Mouse (Mus musculus): ENCODE measurements around the gene Zscan26. TPM values are rescaled to one million over a fixed set of nuclear protein-coding genes. Genes with fewer than 3 reads are reported as not detected.
A peak's percentile ranks its signal among the peaks of the same experiment; 100 is the strongest.

The Zscan26 gene
- total and polyA plus RNA-seq, 3 experiments: 3.4 to 43.6 (median 34.7) TPM

GRCm38 (mm10) chr13:21454133-21454532, 603 bp upstream of the Zscan26 start:
- H3K4me3 ChIP-seq (ENCODE audit: low read depth, low read length): no peak overlapping the region
- DNase-seq (ENCODE audit: low spot score) (no peak), ATAC-seq (ENCODE audit: extremely low read depth, insufficient number of reproducible peaks, low FRiP score, poor library complexity, severe bottlenecking) (no peak)
- no peak for TF ChIP-seq TAL1 (conservative IDR thresholded peaks at IDR 0.05; ENCODE audit: low read depth, low read length)
- TF ChIP-seq GATA2 (IDR thresholded peaks at IDR 0.05; ENCODE audit: borderline replicate concordance, low read depth, low read length): no peak
- no peak for TF ChIP-seq GATA1 (IDR thresholded peaks at IDR 0.05; ENCODE audit: borderline replicate concordance, low read length)
- no peak for TF ChIP-seq CTCF (IDR thresholded peaks at IDR 0.05; ENCODE audit: low read depth, low read length)
- no peak for TF ChIP-seq POLR2AphosphoS5 (IDR thresholded peaks at IDR 0.05; ENCODE audit: insufficient replicate concordance, low read depth, low read length)
- peaks cover 14% of the 10 kb centered on the region for H3K4me1 ChIP-seq (ENCODE audit: insufficient read depth, low read depth, low read length)
- H3K9me3 ChIP-seq (replicated peaks): no peaks in the 10 kb centered on the region
- peaks cover 24% of the 10 kb centered on the region for H3K36me3 ChIP-seq (replicated peaks)
- H3K27me3 ChIP-seq (ENCODE audit: insufficient read depth, low read length): peaks cover 5% of the 10 kb centered on the region; the same call in 1 of the 2 replicates

- peak overlapping the region; percentile 75 for H3K4me3 ChIP-seq (ENCODE audit: low read depth, low read length)
- H3K36me3 ChIP-seq (replicated peaks): peaks cover 35% of the 10 kb centered on the region
- no peaks in the 10 kb centered on the region for H3K9me3 ChIP-seq (replicated peaks)
- peaks cover 5% of the 10 kb centered on the region; the same call in 1 of the 2 replicates for H3K27me3 ChIP-seq (ENCODE audit: insufficient read depth, low read length)
- H3K4me1 ChIP-seq (ENCODE audit: insufficient read depth, low read depth, low read length): peaks cover 14% of the 10 kb centered on the region
- no peak for ATAC-seq (ENCODE audit: extremely low read depth, insufficient number of reproducible peaks, low FRiP score, poor library complexity, severe bottlenecking)
- DNase-seq (ENCODE audit: low spot score): no peak
- no peak for TF ChIP-seq GATA1 (IDR thresholded peaks at IDR 0.05; ENCODE audit: borderline replicate concordance, low read length)
- no peak for TF ChIP-seq GATA2 (IDR thresholded peaks at IDR 0.05; ENCODE audit: borderline replicate concordance, low read depth, low read length)
- no peak for TF ChIP-seq POLR2AphosphoS5 (IDR thresholded peaks at IDR 0.05; ENCODE audit: insufficient replicate concordance, low read depth, low read length)
- TF ChIP-seq TAL1 (conservative IDR thresholded peaks at IDR 0.05; ENCODE audit: low read depth, low read length): no peak
- TF ChIP-seq CTCF (IDR thresholded peaks at IDR 0.05; ENCODE audit: low read depth, low read length): no peak
Observed at GRCm38 (mm10) chr13:21453042-21453441, 488 bp downstream of the Zscan26 start.

- Histone ChIP-seq H3K36me3 (replicated peaks) (peaks cover 83% of the 10 kb centered on the region), H3K4me1 (ENCODE audit: insufficient read depth, low read depth, low read length) (peaks cover 9% of the 10 kb centered on the region), H3K4me3 (ENCODE audit: low read depth, low read length) (no peak overlapping the region), H3K9me3 (replicated peaks) (no peaks in the 10 kb centered on the region), H3K27me3 (ENCODE audit: insufficient read depth, low read length) (no peaks in the 10 kb centered on the region)
- DNase-seq (ENCODE audit: low spot score) (no peak), ATAC-seq (ENCODE audit: extremely low read depth, insufficient number of reproducible peaks, low FRiP score, poor library complexity, severe bottlenecking) (no peak)
- no peak for TF ChIP-seq GATA1 (IDR thresholded peaks at IDR 0.05; ENCODE audit: borderline replicate concordance, low read length)
- no peak for TF ChIP-seq POLR2AphosphoS5 (IDR thresholded peaks at IDR 0.05; ENCODE audit: insufficient replicate concordance, low read depth, low read length)
- no peak for TF ChIP-seq CTCF (IDR thresholded peaks at IDR 0.05; ENCODE audit: low read depth, low read length)
- no peak for TF ChIP-seq GATA2 (IDR thresholded peaks at IDR 0.05; ENCODE audit: borderline replicate concordance, low read depth, low read length)
- TF ChIP-seq TAL1 (conservative IDR thresholded peaks at IDR 0.05; ENCODE audit: low read depth, low read length): no peak
Observed at GRCm38 (mm10) chr13:21447856-21448614, 5.5 kb downstream of the Zscan26 start.

- DNase-seq (ENCODE audit: low spot score): no peak
- Histone ChIP-seq H3K36me3 (replicated peaks) (peaks cover 86% of the 10 kb centered on the region), H3K9me3 (replicated peaks) (no peaks in the 10 kb centered on the region), H3K4me1 (ENCODE audit: insufficient read depth, low read depth, low read length) (0 out of 2 replicates have a peak, but pooled peaks cover 2% of the 10 kb centered on the region), H3K27me3 (ENCODE audit: insufficient read depth, low read length) (no peaks in the 10 kb centered on the region), H3K4me3 (ENCODE audit: low read depth, low read length) (no peak overlapping the region)
- ATAC-seq (ENCODE audit: extremely low read depth, insufficient number of reproducible peaks, low FRiP score, poor library complexity, severe bottlenecking): no peak
- TF ChIP-seq TAL1 (conservative IDR thresholded peaks at IDR 0.05; ENCODE audit: low read depth, low read length) (no peak), CTCF (IDR thresholded peaks at IDR 0.05; ENCODE audit: low read depth, low read length) (no peak), GATA2 (IDR thresholded peaks at IDR 0.05; ENCODE audit: borderline replicate concordance, low read depth, low read length) (no peak), POLR2AphosphoS5 (IDR thresholded peaks at IDR 0.05; ENCODE audit: insufficient replicate concordance, low read depth, low read length) (no peak), GATA1 (IDR thresholded peaks at IDR 0.05; ENCODE audit: borderline replicate concordance, low read length) (no peak)
Observed at GRCm38 (mm10) chr13:21446796-21447195, 6.7 kb downstream of the Zscan26 start.

- DNase-seq (ENCODE audit: low spot score) (no peak), ATAC-seq (ENCODE audit: extremely low read depth, insufficient number of reproducible peaks, low FRiP score, poor library complexity, severe bottlenecking) (no peak)
- H3K36me3 ChIP-seq (replicated peaks): peaks cover 36% of the 10 kb centered on the region
- no peaks in the 10 kb centered on the region for H3K9me3 ChIP-seq (replicated peaks)
- H3K4me1 ChIP-seq (ENCODE audit: insufficient read depth, low read depth, low read length): peaks cover 11% of the 10 kb centered on the region
- no peak for TF ChIP-seq POLR2AphosphoS5 (IDR thresholded peaks at IDR 0.05; ENCODE audit: insufficient replicate concordance, low read depth, low read length)
- TF ChIP-seq TAL1 (conservative IDR thresholded peaks at IDR 0.05; ENCODE audit: low read depth, low read length): no peak
- no peak for TF ChIP-seq GATA1 (IDR thresholded peaks at IDR 0.05; ENCODE audit: borderline replicate concordance, low read length)
- no peak for TF ChIP-seq GATA2 (IDR thresholded peaks at IDR 0.05; ENCODE audit: borderline replicate concordance, low read depth, low read length)
- TF ChIP-seq CTCF (IDR thresholded peaks at IDR 0.05; ENCODE audit: low read depth, low read length): no peak
- H3K4me3 ChIP-seq (ENCODE audit: low read depth, low read length): peak overlapping the region; percentile 70
- H3K27me3 ChIP-seq (ENCODE audit: insufficient read depth, low read length): no peaks in the 10 kb centered on the region
Observed at GRCm38 (mm10) chr13:21441207-21441572, 12.3 kb downstream of the Zscan26 start.

GRCm38 (mm10) chr13:21440503-21441206, 12.9 kb downstream of the Zscan26 start, which contains the start of gene Pgbd1:
TSS of gene Pgbd1 (minus strand) at chr13:21441058.
- H3K27me3 ChIP-seq (ENCODE audit: insufficient read depth, low read length): no peaks in the 10 kb centered on the region
- no peaks in the 10 kb centered on the region for H3K9me3 ChIP-seq (replicated peaks)
- peak; percentile 68 for ATAC-seq (ENCODE audit: extremely low read depth, insufficient number of reproducible peaks, low FRiP score, poor library complexity, severe bottlenecking)
- H3K4me3 ChIP-seq (ENCODE audit: low read depth, low read length): peak within 1 kb of the TSS; percentile 70
- H3K36me3 ChIP-seq (replicated peaks): peaks cover 31% of the 10 kb centered on the region
- peaks cover 11% of the 10 kb centered on the region for H3K4me1 ChIP-seq (ENCODE audit: insufficient read depth, low read depth, low read length)
- TF ChIP-seq POLR2AphosphoS5 (IDR thresholded peaks at IDR 0.05; ENCODE audit: insufficient replicate concordance, low read depth, low read length): no peak
- no peak for TF ChIP-seq CTCF (IDR thresholded peaks at IDR 0.05; ENCODE audit: low read depth, low read length)
- TF ChIP-seq GATA2 (IDR thresholded peaks at IDR 0.05; ENCODE audit: borderline replicate concordance, low read depth, low read length): no peak
- TF ChIP-seq TAL1 (conservative IDR thresholded peaks at IDR 0.05; ENCODE audit: low read depth, low read length): no peak
- TF ChIP-seq GATA1 (IDR thresholded peaks at IDR 0.05; ENCODE audit: borderline replicate concordance, low read length): no peak
- peak; percentile 22 for DNase-seq (ENCODE audit: low spot score)

Measured in G1E (cell line).